Mouse (Mus musculus) ovary, postnatal 10 days (tissue): ENCODE measurements around the gene Ptpn6.
"Not testable (repeated sequence)": the region's sequence is repeated elsewhere in the genome, so short reads cannot be mapped to it uniquely, and the experiment has no call there.

Source experiments
- DNase-seq: peaks from one replicate; pipeline ENCODE4 v3.0.0; 2022; ENCODE audit warnings: low spot score

Gene Ptpn6

DNA sequence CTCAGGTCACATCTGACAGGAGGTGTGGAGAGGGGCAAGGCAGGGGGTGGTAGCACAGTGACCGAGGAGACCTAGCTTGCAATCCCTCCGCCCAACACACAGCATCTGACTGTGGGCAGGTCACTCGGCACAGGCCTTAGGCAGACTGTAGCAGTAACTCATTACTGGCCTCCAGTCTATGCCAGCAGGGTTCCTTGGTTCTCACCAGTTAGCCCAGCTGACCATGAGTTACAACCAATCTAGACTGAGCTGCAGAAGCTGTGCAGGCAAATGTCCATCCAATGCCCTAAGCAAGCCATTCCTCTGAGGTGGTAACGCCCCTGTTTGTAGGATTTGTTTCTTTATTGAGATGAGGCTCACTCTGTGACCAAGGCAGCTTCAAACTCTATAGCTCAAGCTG, 39.1 kb downstream of the Ptpn6 start:
- DNase-seq, result no peak

DNA sequence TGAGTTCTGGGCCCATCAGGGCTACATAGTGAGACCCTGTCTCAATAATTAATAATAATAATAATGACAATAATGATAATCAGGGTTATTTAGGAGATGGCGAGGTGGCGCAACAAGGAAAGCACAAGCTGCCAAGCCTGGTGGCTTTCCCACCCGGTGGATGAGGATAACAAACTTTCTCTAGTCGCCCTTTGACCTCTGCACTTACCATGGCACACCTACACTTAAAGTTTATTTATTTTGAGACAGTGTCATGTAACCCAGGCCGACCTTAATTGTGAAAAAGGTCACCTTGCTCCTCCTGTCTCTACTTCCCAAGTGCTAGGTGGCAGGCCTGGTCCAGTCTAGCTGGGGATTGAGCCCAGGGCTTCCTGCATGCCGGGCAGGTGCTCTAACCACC, 39.8 kb downstream of the Ptpn6 start:
- no peak for DNase-seq

DNA sequence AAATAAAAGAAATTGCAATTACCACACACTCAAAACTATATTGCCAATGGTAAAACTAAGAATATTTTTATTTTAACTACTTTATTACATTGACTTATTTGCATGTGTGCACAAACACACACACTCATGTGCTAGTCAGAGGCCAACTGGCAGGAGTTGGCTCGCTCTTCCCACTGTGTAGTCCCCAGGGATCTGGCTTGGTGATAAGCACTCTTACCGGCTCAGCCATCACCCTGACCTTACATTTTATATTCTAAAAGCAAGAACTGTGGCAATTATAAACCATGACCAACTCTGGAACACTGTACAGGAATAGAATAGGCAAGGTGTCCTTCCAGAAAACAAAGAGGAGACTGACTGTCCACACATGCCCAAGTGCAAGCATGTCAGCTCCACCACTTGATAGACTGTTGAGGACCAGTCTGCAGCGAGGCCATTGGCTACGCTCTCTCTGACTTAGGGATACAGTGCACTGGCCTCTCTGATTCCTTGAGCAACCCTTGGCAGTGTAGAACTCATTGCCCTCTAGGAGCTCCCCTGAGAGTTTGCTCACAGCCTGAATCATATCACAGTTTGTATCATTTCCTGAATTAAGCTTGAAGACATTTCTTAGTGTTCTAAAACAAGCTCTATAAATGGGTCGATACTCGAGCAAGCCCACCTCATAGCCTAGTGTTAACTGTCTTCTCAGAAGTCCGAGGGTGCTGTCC, 41.9 kb downstream of the Ptpn6 start:
- no peak for DNase-seq

DNA sequence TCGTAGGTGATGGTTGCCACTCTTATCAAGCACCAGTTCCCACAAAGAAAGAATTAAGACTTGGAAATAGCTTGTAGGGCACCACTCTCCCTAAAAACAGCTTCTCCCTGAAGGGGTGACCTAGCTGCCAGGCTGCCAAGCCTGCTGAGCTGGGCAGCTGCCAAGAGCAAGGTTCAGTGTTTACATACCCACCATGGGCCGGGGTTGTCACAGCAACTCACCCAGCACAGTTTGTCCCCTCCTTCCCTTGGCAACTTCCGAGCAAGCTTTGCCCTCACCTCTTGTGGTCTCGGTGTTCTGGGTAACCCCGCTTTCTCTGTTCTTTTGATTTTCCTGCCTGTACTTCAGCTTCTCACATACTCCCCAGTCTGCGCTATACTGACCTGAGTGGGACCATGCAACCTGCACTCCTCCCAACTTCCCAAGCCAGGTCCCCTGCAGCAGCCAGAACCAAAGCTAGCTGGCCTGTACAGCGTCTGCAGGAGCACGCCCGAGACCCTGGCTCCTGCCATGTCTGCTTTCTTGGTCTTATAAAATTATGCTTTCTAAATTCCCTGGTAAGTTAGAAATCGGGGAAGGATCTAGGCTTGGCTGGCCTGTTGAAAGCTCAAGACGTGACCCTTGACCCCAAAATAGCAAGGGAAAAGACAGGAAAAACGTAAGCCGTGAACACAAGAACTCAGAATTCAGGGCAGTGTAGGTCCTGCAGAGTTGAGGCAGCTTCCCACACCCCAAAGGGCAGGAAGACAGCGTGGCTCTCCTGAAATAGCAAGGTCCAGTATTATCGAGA, 44.2 kb downstream of the Ptpn6 start:
- DNase-seq, result no peak

DNA sequence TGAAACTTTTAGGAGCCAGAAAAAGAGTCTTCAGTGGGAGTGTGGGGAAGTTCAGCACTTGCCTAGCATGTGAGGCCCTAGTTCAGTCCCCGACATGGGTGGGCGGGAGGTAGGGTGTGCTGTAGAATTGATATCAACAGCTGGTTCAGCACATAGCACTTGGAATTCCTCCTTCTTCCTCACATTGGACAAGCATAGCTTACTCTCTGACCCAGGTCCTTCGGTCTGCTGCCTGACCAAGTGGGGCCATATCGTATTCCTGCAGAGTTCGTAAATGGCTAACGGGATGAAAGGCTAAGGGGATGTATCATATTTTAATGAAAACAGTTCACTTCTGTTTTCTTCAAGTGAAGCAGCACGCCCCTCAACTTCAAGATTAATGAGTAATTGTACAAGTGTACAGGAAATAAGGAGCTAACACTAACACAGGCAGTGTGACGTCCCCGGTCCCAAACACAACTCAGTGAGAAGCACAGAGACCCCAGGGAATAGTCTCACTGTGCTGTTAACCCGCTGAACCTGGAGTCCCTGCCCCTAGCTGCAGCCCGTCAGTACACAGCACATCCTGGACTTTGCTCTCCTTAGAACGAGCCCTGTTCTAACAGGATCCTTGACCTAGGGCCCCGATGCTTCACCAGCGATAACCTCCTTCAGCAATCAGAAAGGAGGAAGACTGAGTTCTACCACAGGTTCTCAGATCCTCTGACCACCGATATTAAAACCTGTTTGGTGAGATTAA, 45.1 kb downstream of the Ptpn6 start:
- DNase-seq, result no peak

DNA sequence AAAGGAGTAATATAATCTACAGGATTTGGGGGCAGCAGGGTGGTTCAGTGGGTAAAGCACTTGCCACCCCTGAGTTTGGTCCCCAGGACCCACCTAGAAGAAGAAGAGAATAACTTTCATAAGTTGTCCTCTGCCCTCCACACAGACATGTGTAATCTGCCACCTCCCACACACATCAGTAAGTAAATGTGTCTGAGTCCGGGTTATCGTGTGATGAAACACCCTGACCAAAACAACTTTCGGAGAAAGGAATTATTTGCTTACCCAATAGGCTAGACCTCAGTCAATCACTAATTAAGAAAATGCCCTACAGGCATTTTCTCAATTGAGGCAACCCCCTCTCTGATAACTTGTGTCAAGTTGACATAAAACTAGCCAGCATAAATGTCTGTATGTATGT, 48.0 kb downstream of the Ptpn6 start:
- DNase-seq, result no peak

DNA sequence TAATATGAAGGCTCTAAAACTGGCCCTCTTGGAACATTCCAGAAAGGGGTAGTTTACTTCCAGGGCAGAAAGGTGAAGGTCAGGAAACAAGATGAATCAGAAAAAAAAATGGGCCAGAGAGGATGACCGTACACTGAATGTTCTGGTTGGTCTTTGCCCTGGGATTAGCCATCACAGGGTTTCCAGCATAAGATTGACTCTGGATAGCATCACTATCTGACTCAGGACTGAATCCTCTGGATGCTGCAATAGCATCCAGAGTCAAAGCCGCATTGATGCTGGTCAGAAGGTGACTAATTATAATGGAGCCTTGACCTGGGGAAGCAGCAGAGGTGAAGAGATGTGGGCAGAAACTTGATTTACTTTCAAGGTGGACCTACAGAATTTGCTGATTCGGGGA, 49.5 kb downstream of the Ptpn6 start:
- no peak for DNase-seq

DNA sequence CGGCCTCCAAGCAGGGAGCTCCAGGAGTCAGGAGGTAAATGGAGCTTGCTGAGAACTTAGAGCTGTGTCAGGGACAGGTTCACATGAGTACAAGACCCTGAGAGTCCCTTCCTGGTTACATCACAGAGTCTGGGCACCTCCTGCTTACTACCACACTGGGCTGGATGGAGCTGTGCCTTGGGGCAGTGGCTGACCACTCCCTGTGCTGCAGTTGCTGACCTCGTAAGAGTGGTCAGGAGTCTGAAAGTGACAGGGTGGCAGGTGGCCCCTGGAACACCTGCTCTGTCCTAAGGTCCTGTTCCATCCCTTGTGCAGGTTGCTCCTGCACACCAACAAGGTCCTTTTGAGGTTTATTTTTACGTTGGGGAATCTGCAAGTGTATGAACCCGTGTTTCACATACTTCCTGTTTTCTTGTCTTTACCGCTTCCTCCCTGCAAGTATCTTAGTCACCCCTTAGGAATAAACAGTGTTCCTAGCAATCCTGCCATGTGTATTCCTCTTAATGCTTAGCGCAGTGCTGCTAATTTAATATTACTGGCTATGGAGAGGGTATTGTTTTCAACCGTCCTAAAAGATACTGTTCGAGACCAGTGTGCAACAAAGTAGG, 50.3 kb downstream of the Ptpn6 start:
- DNase-seq, result no peak

DNA sequence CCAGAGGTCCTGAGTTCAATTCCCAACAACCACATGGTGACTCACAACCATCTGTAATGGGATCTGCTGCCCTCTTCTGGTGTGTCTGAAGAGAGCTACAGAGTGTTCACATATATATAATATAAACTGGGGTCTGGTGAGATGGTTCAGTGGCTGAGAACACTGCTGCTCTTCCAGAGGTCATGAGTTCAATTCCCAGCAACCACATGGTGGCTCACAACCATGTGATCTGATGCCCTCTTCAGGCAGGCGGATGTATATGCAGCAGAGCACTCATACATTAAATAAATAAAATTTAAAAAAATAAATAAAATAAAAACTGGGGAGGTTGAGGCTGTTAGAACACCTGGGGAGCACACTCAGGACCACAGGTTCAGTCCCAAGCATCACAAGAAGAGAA, 51.9 kb downstream of the Ptpn6 start:
- not testable (repeated sequence) for DNase-seq

DNA sequence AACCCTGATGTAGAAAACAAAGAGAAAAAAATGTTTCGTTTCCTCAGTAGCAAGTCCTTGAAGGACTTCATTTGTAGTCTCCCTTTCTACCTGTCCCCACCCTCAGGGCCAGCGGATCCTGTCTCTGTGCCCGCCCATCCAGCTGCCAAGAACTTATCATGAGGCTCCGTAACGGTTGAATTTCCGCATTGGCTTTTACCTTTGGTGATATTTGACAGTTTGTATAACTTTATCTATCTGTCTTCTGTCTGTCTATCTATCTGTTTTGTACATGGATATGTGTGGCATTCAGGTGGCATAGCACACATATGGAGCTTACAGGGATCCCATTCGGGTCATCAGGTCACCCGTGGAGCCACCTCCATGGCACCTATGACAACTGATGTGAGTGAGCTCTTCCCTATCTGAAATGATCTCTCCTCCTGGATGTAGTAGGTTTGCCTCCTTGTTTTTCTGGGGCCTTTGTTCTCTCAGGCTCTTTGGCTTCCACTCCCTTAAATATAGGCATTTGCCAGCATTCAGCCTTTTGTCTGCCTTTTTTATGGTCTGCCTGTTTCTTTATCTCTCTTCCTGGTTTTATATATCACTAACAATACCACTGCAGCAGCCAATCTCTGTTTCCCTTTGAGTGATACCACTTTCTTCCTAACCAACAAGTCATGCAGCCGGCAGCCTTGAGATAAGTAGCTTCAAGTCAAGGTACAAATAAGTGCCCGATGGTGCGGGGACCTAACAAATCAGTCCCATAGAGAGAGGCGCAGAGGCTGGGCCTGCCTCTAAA, 52.7 kb downstream of the Ptpn6 start:
- no peak for DNase-seq

DNA sequence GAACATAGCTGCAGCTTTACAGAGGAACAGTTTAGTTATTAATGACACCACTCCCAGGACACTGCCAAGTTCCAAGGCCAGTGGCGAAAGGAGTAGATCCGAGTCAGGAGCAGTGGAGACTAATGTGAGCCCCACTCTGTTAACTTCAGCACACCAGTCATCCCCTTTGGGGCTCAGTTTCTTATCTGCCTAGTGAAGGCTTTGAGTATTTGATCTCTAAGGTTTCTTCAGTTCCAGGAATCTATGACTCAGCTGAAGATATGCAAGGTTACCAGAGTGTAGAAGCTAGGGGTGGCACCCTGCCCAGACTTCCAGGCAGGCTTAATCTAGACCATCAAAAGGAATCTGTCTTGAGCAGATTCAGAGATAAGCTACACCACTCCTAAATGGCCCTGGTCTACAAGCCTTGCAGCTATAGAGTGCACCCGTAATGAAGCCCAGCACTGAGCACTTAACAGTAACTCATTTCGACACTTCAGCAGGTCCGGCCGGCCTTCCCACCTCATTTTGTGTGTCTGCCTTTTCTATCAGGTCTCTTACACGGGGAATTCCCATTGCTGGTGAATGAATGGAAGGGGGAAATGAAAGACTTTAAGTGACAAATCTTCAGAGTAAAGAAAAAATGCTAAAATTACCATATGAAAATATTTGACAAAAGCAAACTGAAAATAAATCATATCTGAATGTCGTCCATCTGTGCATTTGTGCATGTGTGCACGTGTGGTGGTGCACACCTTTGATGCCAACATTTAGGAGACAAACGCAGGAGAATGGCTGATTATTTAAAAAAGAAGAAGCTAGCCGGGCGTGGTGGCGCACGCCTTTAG, 54.7 kb downstream of the Ptpn6 start:
- DNase-seq, result no peak

DNA sequence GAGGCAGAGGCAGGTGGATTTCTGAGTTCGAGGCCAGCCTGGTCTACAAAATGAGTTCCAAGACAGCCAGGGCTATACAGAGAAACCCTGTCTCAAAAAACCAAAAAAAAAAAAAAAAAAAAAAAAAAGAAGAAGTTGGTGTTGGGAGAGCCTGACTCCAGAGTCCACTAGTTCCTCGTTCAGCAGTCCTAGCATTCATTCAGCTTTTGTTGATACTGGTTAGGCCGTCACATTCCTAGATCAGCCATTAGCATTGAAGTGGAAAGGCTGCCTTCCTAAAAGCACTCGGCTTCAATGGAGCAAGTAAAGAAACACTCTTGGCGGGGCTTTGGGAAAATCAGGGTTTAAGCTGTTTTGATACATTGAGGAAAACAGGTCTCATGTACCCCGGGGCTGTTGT, 56.2 kb downstream of the Ptpn6 start:
- not testable (repeated sequence) for DNase-seq

DNA sequence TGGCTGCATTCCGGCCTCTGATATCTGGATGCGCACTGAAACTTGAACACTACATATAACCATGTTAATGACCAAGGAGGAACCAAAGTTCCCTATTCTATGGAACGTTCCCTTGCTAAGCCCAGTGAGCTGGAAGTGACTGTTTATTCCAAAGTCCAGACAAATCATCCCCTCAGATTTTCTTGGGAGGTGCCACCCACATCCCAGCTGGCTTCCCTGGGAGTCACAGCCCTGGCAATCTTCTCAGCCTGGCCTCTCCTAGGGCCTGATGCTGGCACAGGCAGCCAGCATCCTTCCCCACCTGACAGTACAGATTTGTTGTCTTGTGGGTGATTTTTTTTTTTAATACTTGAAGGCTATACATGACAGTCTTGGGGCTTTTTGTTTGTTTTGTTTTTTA, 59.0 kb downstream of the Ptpn6 start:
- no peak for DNase-seq

DNA sequence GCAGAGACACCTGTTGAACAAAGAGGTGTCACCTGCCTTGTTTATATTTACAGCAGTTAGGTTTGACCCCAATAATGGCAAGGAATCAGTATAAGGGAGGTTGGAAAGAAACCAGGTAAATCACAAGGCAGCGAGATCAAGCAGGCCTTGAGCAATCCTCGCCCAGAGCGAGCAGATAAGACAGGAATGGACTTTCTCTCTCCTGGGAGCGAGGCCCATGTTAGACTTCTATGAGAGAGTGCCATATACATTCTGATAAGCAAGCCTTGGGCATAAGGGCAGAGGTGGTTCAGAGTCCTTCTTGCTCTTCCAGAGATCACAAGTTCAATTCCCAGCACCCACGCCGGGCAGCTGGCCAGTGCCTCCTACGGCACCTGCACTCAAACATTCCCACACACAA, 59.7 kb downstream of the Ptpn6 start:
- DNase-seq, result no peak

DNA sequence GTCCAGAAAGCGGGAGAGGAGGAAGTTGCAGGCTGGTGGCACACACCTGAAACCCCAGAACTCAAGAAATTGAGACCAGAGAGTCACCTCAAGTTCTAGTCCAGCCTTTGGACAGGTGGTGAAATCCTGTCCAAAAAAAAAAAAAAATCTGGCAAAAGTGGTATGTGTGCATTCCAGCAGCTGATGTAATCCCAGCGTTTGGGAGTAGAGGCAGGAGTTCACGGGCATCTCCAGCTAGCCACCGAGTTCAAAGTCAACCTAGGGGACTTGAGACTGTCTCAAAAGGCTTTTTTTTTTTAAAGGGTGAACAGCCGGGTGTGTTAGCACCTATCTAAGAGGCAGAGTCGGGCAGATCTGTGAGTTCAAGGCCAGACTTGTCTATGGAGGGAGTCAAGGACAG, 62.3 kb downstream of the Ptpn6 start:
- DNase-seq, result no peak

DNA sequence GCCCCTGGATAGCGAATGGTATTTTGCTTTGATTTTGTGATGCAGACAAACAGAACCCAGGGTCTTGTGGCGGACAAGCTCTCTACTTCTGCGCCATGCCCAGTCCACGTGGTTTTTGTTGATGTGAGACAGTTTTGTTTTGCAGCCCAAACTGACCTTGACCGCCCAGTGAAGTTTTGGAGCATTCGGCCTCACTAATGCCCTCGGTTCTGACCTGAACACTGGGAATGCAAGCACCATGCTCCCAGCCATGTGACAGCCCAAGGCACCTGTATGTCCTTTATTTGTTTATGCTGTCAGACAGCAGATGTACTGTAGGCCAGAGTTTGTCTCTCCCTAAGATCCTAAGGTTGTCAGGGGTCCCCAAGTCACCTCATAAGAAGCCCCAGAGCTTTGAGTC, 63.9 kb downstream of the Ptpn6 start:
- no peak for DNase-seq

DNA sequence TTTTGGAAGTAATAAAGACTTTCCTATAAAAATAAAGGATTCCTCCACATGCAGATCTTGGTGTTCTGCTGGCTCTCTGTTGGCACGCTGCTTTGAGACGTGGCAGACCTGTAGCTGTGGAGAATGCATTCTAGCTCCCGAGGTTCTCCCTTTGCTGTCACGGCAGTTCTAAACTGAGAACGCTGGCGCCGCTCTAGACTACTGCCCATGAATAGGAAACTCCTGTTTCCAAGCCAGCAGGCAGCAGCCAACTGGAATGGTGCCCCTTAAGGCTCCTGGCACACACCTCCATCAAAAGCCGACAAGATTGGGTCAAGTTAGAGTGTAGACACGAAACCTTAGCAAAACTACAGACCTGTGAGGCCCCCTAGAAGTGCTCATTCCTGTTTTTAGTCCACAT, 64.9 kb downstream of the Ptpn6 start:
- no peak for DNase-seq

DNA sequence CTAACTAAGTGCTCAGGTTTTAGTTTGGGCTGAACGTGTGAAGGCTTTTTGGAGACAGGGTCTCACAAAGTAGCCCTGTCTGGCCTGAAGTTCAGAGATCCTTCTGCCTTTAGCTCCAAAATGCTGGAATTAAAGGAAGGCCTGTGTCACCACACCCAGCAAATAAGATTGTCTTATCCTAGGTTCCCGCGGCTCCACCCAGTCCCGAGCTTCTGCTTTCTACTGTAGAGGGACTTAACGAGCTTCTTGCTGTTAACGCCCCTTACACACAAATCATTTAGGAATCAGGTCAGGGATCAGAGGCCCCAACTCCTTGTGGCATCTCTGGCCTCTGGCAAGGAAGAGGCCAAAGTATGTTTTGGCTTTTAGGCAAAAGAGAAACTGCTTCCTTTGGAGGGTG, 66.4 kb downstream of the Ptpn6 start:
- no peak for DNase-seq
